Mouse (Mus musculus): ENCODE data around the gene Ssbp4. TPM values are rescaled to one million over a fixed set of nuclear protein-coding genes. Genes with fewer than 3 reads are reported as not detected.

Ssbp4 gene
- not detected for polyA plus RNA-seq (2014; fragmentation: Illumina TruSeq; extraction: RNeasy Lipid Tissue Mini Kit (QIAGEN cat#74804))

GRCm38 (mm10) chr8:70608749-70609367 is at the start of gene Ssbp4:
Gene Ssbp4 (minus strand): TSS chr8:70608872.

GRCm38 (mm10) chr8:70632346-70632892 is 23.7 kb upstream of the Ssbp4 start, which contains the start of gene Gdf15:
Gene Gdf15 (minus strand): TSS chr8:70632456.

GRCm38 (mm10) chr8:70615894-70616293 is 7.2 kb upstream of the Ssbp4 start, which contains the start of gene Lrrc25:
Gene Lrrc25 (plus strand): TSS chr8:70616155.

GRCm38 (mm10) chr8:70593961-70594609 is 14.6 kb downstream of the Ssbp4 start, which contains the start of gene Isyna1:
Gene Isyna1 (plus strand): TSS chr8:70594373.

Other genes starting within 250 kb of the Ssbp4 start
- not detected for gene Comp, start 235.3 kb downstream of the Ssbp4 start, polyA plus RNA-seq (2014; fragmentation: Illumina TruSeq; extraction: RNeasy Lipid Tissue Mini Kit (QIAGEN cat#74804))
- gene Crtc1, start 169.3 kb downstream of the Ssbp4 start, polyA plus RNA-seq (2014; fragmentation: Illumina TruSeq; extraction: RNeasy Lipid Tissue Mini Kit (QIAGEN cat#74804)), result 1.8 TPM
- gene Klhl26, start 131.9 kb downstream of the Ssbp4 start, polyA plus RNA-seq (2014; fragmentation: Illumina TruSeq; extraction: RNeasy Lipid Tissue Mini Kit (QIAGEN cat#74804)), result 3.4 TPM
- gene Tmem59l, start 121.5 kb downstream of the Ssbp4 start, polyA plus RNA-seq (2014; fragmentation: Illumina TruSeq; extraction: RNeasy Lipid Tissue Mini Kit (QIAGEN cat#74804)), result not detected
- gene Crlf1, start 115.7 kb downstream of the Ssbp4 start, polyA plus RNA-seq (2014; fragmentation: Illumina TruSeq; extraction: RNeasy Lipid Tissue Mini Kit (QIAGEN cat#74804)), result not detected
- 1.3 TPM for gene Rex1bd, start 102.1 kb downstream of the Ssbp4 start, polyA plus RNA-seq (2014; fragmentation: Illumina TruSeq; extraction: RNeasy Lipid Tissue Mini Kit (QIAGEN cat#74804))
- 1.5 TPM for gene Uba52, start 98.1 kb downstream of the Ssbp4 start, polyA plus RNA-seq (2014; fragmentation: Illumina TruSeq; extraction: RNeasy Lipid Tissue Mini Kit (QIAGEN cat#74804))
- 1.2 TPM for gene Fkbp8, start 81.1 kb downstream of the Ssbp4 start, polyA plus RNA-seq (2014; fragmentation: Illumina TruSeq; extraction: RNeasy Lipid Tissue Mini Kit (QIAGEN cat#74804))
- gene Kxd1, start 80.9 kb downstream of the Ssbp4 start, polyA plus RNA-seq (2014; fragmentation: Illumina TruSeq; extraction: RNeasy Lipid Tissue Mini Kit (QIAGEN cat#74804)), result 8.4 TPM
- 0.74 TPM for gene Ell, start 69.4 kb downstream of the Ssbp4 start, polyA plus RNA-seq (2014; fragmentation: Illumina TruSeq; extraction: RNeasy Lipid Tissue Mini Kit (QIAGEN cat#74804))
- gene Isyna1, start 14.5 kb downstream of the Ssbp4 start, polyA plus RNA-seq (2014; fragmentation: Illumina TruSeq; extraction: RNeasy Lipid Tissue Mini Kit (QIAGEN cat#74804)), result 0.29 TPM
- not detected for gene Lrrc25, start 7.3 kb upstream of the Ssbp4 start, polyA plus RNA-seq (2014; fragmentation: Illumina TruSeq; extraction: RNeasy Lipid Tissue Mini Kit (QIAGEN cat#74804))
- gene Gdf15, start 23.6 kb upstream of the Ssbp4 start, polyA plus RNA-seq (2014; fragmentation: Illumina TruSeq; extraction: RNeasy Lipid Tissue Mini Kit (QIAGEN cat#74804)), result not detected
- gene Pgpep1, start 51.5 kb upstream of the Ssbp4 start, polyA plus RNA-seq (2014; fragmentation: Illumina TruSeq; extraction: RNeasy Lipid Tissue Mini Kit (QIAGEN cat#74804)), result 17.5 TPM
- gene Lsm4, start 64.4 kb upstream of the Ssbp4 start, polyA plus RNA-seq (2014; fragmentation: Illumina TruSeq; extraction: RNeasy Lipid Tissue Mini Kit (QIAGEN cat#74804)), result not detected
- 20.4 TPM for gene Jund, start 90.1 kb upstream of the Ssbp4 start, polyA plus RNA-seq (2014; fragmentation: Illumina TruSeq; extraction: RNeasy Lipid Tissue Mini Kit (QIAGEN cat#74804))
- gene Iqcn, start 94.6 kb upstream of the Ssbp4 start, polyA plus RNA-seq (2014; fragmentation: Illumina TruSeq; extraction: RNeasy Lipid Tissue Mini Kit (QIAGEN cat#74804)), result not detected
- not detected for gene Gm3336, start 109.7 kb upstream of the Ssbp4 start, polyA plus RNA-seq (2014; fragmentation: Illumina TruSeq; extraction: RNeasy Lipid Tissue Mini Kit (QIAGEN cat#74804))
- not detected for gene Pde4c, start 114.8 kb upstream of the Ssbp4 start, polyA plus RNA-seq (2014; fragmentation: Illumina TruSeq; extraction: RNeasy Lipid Tissue Mini Kit (QIAGEN cat#74804))
- gene Rab3a, start 145.8 kb upstream of the Ssbp4 start, polyA plus RNA-seq (2014; fragmentation: Illumina TruSeq; extraction: RNeasy Lipid Tissue Mini Kit (QIAGEN cat#74804)), result 2.5 TPM
- not detected for gene Mpv17l2, start 152.1 kb upstream of the Ssbp4 start, polyA plus RNA-seq (2014; fragmentation: Illumina TruSeq; extraction: RNeasy Lipid Tissue Mini Kit (QIAGEN cat#74804))
- gene Pik3r2, start 167.8 kb upstream of the Ssbp4 start, polyA plus RNA-seq (2014; fragmentation: Illumina TruSeq; extraction: RNeasy Lipid Tissue Mini Kit (QIAGEN cat#74804)), result 1.7 TPM
- 2.1 TPM for gene Mast3, start 196.2 kb upstream of the Ssbp4 start, polyA plus RNA-seq (2014; fragmentation: Illumina TruSeq; extraction: RNeasy Lipid Tissue Mini Kit (QIAGEN cat#74804))
- gene Il12rb1, start 199.6 kb upstream of the Ssbp4 start, polyA plus RNA-seq (2014; fragmentation: Illumina TruSeq; extraction: RNeasy Lipid Tissue Mini Kit (QIAGEN cat#74804)), result not detected
- gene Arrdc2, start 230.8 kb upstream of the Ssbp4 start, polyA plus RNA-seq (2014; fragmentation: Illumina TruSeq; extraction: RNeasy Lipid Tissue Mini Kit (QIAGEN cat#74804)), result 1.1 TPM